Mouse (Mus musculus) kidney, adult 9 months (tissue): ENCODE data around the gene Prodh2.
"Not testable (repeated sequence)": the region's sequence is repeated elsewhere in the genome, so short reads cannot be mapped to it uniquely, and the experiment has no call there.

Source experiments
- DNase-seq: peaks from one replicate; pipeline ENCODE4 v3.0.0; 2022

Gene Prodh2

GRCm38 (mm10) chr7:30493401-30493931 is at the start of gene Prodh2:
TSS of gene Prodh2 (plus strand) at chr7:30493622.
- peak; percentile 87 for DNase-seq

- DNase-seq: no peak
These were observed 49.7 kb upstream of the Prodh2 start for GRCm38 (mm10) chr7:30443696-30444095.

- no peak for DNase-seq
These were observed 49.1 kb upstream of the Prodh2 start for GRCm38 (mm10) chr7:30444154-30444970.

GRCm38 (mm10) chr7:30444971-30445751 is 48.3 kb upstream of the Prodh2 start, which contains the start of gene Aplp1:
TSS of gene Aplp1 (minus strand) at chr7:30445535.
- peak; percentile 31 for DNase-seq

- no peak for DNase-seq
These were observed 43.2 kb upstream of the Prodh2 start for GRCm38 (mm10) chr7:30450241-30450640.

- DNase-seq: no peak
These were observed 40.1 kb upstream of the Prodh2 start for GRCm38 (mm10) chr7:30453327-30453726.

- peak; percentile 63 for DNase-seq
These were observed 39.7 kb upstream of the Prodh2 start for GRCm38 (mm10) chr7:30453766-30454165.

GRCm38 (mm10) chr7:30454259-30454658 is 39.2 kb upstream of the Prodh2 start:
- DNase-seq: no peak

GRCm38 (mm10) chr7:30456487-30456886 is 36.9 kb upstream of the Prodh2 start:
- no peak for DNase-seq

GRCm38 (mm10) chr7:30456911-30457628 is 36.4 kb upstream of the Prodh2 start:
- no peak for DNase-seq

GRCm38 (mm10) chr7:30457629-30458330 is 35.6 kb upstream of the Prodh2 start, which contains the start of the genes Kirrel2 and Nphs1:
TSS of gene Kirrel2 (minus strand) at chr7:30457690.
TSS of gene Nphs1 (plus strand) at chr7:30458315.
- no peak for DNase-seq

- DNase-seq: no peak
These were observed 33.9 kb upstream of the Prodh2 start for GRCm38 (mm10) chr7:30459484-30459883.

- no peak for DNase-seq
These were observed 29.9 kb upstream of the Prodh2 start for GRCm38 (mm10) chr7:30463568-30463967.

- DNase-seq: no peak
These were observed 29.4 kb upstream of the Prodh2 start for GRCm38 (mm10) chr7:30463996-30464395.

GRCm38 (mm10) chr7:30464816-30465300 is 28.6 kb upstream of the Prodh2 start:
- DNase-seq: no peak

GRCm38 (mm10) chr7:30472411-30472810 is 21.0 kb upstream of the Prodh2 start:
- peak; percentile 42 for DNase-seq

GRCm38 (mm10) chr7:30474999-30475398 is 18.4 kb upstream of the Prodh2 start:
- no peak for DNase-seq

- DNase-seq: not testable (repeated sequence)
These were observed 17.3 kb upstream of the Prodh2 start for GRCm38 (mm10) chr7:30476136-30476535.

- no peak for DNase-seq
These were observed 15.7 kb upstream of the Prodh2 start for GRCm38 (mm10) chr7:30477415-30478381.

- DNase-seq: no peak
These were observed 9.2 kb upstream of the Prodh2 start for GRCm38 (mm10) chr7:30484250-30484649.
